Comparison of ENCODE assay signal across 12 mouse cellular contexts in the genomic region with DNA sequence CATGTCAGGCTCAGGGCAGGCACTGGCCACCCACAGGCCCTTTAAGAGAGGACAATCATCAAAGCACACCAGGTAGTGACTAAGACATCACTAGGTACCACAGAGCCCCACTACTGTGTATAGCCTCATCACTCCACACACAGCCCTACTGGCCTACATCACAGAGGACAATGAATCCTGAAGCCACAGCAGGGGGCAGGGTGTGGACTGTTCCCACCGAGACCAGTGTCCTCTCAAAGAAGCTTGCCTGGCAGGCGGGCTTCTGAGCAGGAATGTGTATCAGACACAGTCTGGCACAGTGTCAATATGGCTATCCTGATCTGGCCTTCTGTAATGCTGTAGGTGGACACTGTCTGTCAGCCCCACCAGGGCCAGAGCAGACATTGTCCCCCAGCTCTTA. TPM values are rescaled to one million over a fixed set of nuclear protein-coding genes. Genes with fewer than 3 reads are reported as not detected.
DNase-seq lines count a peak whose midpoint lies in the region; ATAC-seq and TF ChIP-seq lines count a peak whose summit lies in the region.
"Had no signal": no experiment of that assay in that cellular context is flagged by ENCODE, and none has a peak within 500 bp of the region (broad histone marks: within the 10 kb centered on the region; RNA-seq: fewer than 3 reads in every experiment).

No protein-coding gene starts in this region.

- no peak overlapping the region for H3K4me3 ChIP-seq in heart, embryonic 10.5 days
- H3K4me3 ChIP-seq in limb, embryonic 12.5 days (replicated peaks) = no peak overlapping the region
- no peak overlapping the region for H3K4me3 ChIP-seq in limb, embryonic 10.5 days
- H3K4me3 ChIP-seq in hindbrain, postnatal 0 days (ENCODE audit: low read length) = no peak overlapping the region
- H3K4me3 ChIP-seq in liver, postnatal 0 days (ENCODE audit: low read depth, low read length) = no peak overlapping the region
- H3K4me3 ChIP-seq: heart, embryonic 15.5 days had no signal

- H3K27ac ChIP-seq in heart, embryonic 10.5 days = peak overlapping the region; percentile 74
- H3K27ac ChIP-seq in limb, embryonic 12.5 days = no peak overlapping the region
- H3K27ac ChIP-seq in limb, embryonic 10.5 days = no peak overlapping the region
- H3K27ac ChIP-seq in hindbrain, postnatal 0 days = peak overlapping the region; percentile 48; the same call in 1 of the 2 replicates
- no peak overlapping the region for H3K27ac ChIP-seq in liver, postnatal 0 days (ENCODE audit: low read depth)

- H3K4me1 ChIP-seq in heart, embryonic 10.5 days = peaks cover 46% of the 10 kb centered on the region
- peaks cover 23% of the 10 kb centered on the region for H3K4me1 ChIP-seq in limb, embryonic 12.5 days (replicated peaks)
- H3K4me1 ChIP-seq in limb, embryonic 10.5 days = peaks cover 23% of the 10 kb centered on the region
- 0 out of 2 replicates have a peak, but pooled peaks cover 11% of the 10 kb centered on the region for H3K4me1 ChIP-seq in hindbrain, postnatal 0 days (ENCODE audit: insufficient read depth, low read length)
- H3K4me1 ChIP-seq in liver, postnatal 0 days (ENCODE audit: insufficient read depth) = peaks cover 29% of the 10 kb centered on the region

- no peak for DNase-seq in heart, embryonic 10.5 days (ENCODE audit: low spot score)
- no peak for DNase-seq in heart, postnatal 10 days
- DNase-seq in limb, embryonic 10.5 days (ENCODE audit: low spot score) = no peak
- no peak for DNase-seq in hindbrain, postnatal 0 days (ENCODE audit: low spot score)
- no peak for DNase-seq in liver, postnatal 0 days
- no peak for DNase-seq in right cerebral cortex, adult 18-20 months
- DNase-seq: B cell, adult 2 months; cerebellum, adult 18-20 months; kidney, adult 2 months had no signal

- no peak for TF ChIP-seq EP300 in liver, postnatal 0 days (IDR thresholded peaks at IDR 0.05; ENCODE audit: low read depth)

- intact Hi-C loops in heart, postnatal 10 days (cut with DNase I) = loop anchor here (2.0 kb wide), 1 partner anchor 29 kb away; no protein-coding TSS in a partner anchor

- ATAC-seq in limb, embryonic 12.5 days (ENCODE audit: insufficient number of reproducible peaks, insufficient read depth, low FRiP score, low TSS enrichment, low read depth) = 0 out of 2 replicates have a peak, but pooled peaks have one; percentile 40
- no peak for ATAC-seq in hindbrain, postnatal 0 days
- ATAC-seq in liver, postnatal 0 days = peak; percentile 17
- no peak for ATAC-seq in activated CD4-positive, CD25-positive, alpha-beta regulatory T cell, adult 4 months

- 31% methylated on average over 2 of the region's 2 CpGs for WGBS in heart, embryonic 10.5 days
- WGBS in limb, embryonic 12.5 days = 69% methylated on average over 2 of the region's 2 CpGs
- 74% methylated on average over 2 of the region's 2 CpGs for WGBS in limb, embryonic 10.5 days
- WGBS in hindbrain, postnatal 0 days = 42% methylated on average over 2 of the region's 2 CpGs
- 49% methylated on average over 2 of the region's 2 CpGs for WGBS in liver, postnatal 0 days (ENCODE audit: insufficient replicate concordance)

- peaks cover 11% of the 10 kb centered on the region; the same call in 1 of the 2 replicates for H3K36me3 ChIP-seq in heart, embryonic 10.5 days
- peaks cover 10% of the 10 kb centered on the region for H3K36me3 ChIP-seq in limb, embryonic 12.5 days
- peaks cover 24% of the 10 kb centered on the region for H3K36me3 ChIP-seq in limb, embryonic 10.5 days
- H3K36me3 ChIP-seq in hindbrain, postnatal 0 days (ENCODE audit: insufficient read depth, low read length) = no peaks in the 10 kb centered on the region
- H3K36me3 ChIP-seq in liver, postnatal 0 days (replicated peaks; ENCODE audit: insufficient read depth, low read length) = no peaks in the 10 kb centered on the region
- H3K36me3 ChIP-seq: heart, embryonic 15.5 days had no signal

- no peak overlapping the region for H3K9ac ChIP-seq in limb, embryonic 12.5 days (replicated peaks)
- H3K9ac ChIP-seq in hindbrain, postnatal 0 days (replicated peaks; ENCODE audit: low read length) = no peak overlapping the region
- no peak overlapping the region for H3K9ac ChIP-seq in liver, postnatal 0 days (replicated peaks)
- H3K9ac ChIP-seq: heart, embryonic 15.5 days had no signal

- TF ChIP-seq CTCF in hindbrain, postnatal 0 days (IDR thresholded peaks at IDR 0.05; ENCODE audit: low read depth) = no peak
- no peak for TF ChIP-seq CTCF in liver, postnatal 0 days (IDR thresholded peaks at IDR 0.05; ENCODE audit: low read depth)

- H3K4me2 ChIP-seq in limb, embryonic 12.5 days = no peak overlapping the region
- H3K4me2 ChIP-seq in hindbrain, postnatal 0 days (ENCODE audit: low read depth, low read length) = no peak overlapping the region
- no peak overlapping the region for H3K4me2 ChIP-seq in liver, postnatal 0 days (ENCODE audit: low read depth, low read length)
- H3K4me2 ChIP-seq: heart, embryonic 15.5 days had no signal

- no peaks in the 10 kb centered on the region for H3K27me3 ChIP-seq in heart, embryonic 10.5 days (ENCODE audit: insufficient read depth, poor library complexity, severe bottlenecking)
- no peaks in the 10 kb centered on the region for H3K27me3 ChIP-seq in limb, embryonic 12.5 days
- H3K27me3 ChIP-seq in limb, embryonic 10.5 days (ENCODE audit: low read depth, poor library complexity, severe bottlenecking) = no peaks in the 10 kb centered on the region
- H3K27me3 ChIP-seq in hindbrain, postnatal 0 days (ENCODE audit: insufficient read depth, low read length) = no peaks in the 10 kb centered on the region
- no peaks in the 10 kb centered on the region for H3K27me3 ChIP-seq in liver, postnatal 0 days (ENCODE audit: insufficient read depth, low read length)
- H3K27me3 ChIP-seq: heart, embryonic 15.5 days had no signal

- no peaks in the 10 kb centered on the region for H3K9me3 ChIP-seq in heart, embryonic 10.5 days
- no peaks in the 10 kb centered on the region for H3K9me3 ChIP-seq in limb, embryonic 12.5 days
- H3K9me3 ChIP-seq in limb, embryonic 10.5 days (replicated peaks) = no peaks in the 10 kb centered on the region
- H3K9me3 ChIP-seq in hindbrain, postnatal 0 days (ENCODE audit: low read length) = no peaks in the 10 kb centered on the region
- no peaks in the 10 kb centered on the region for H3K9me3 ChIP-seq in liver, postnatal 0 days (ENCODE audit: low read length)
- H3K9me3 ChIP-seq: heart, embryonic 15.5 days had no signal

RNA-seq across cellular contexts. Expression of a gene that starts 6.8 kb away (rescaled TPM):
- 15.6 and 15.7 TPM in 2 replicates for polyA plus RNA-seq in heart, embryonic 10.5 days (2016; fragmentation: Nextera tagmentation; extraction: Ambion mirVana)
- 1 to 10 TPM; 8.4 to 8.9 TPM for total RNA-seq in heart, postnatal 10 days (2021)
- 26.8 and 27.3 TPM in 2 replicates for polyA plus RNA-seq in limb, embryonic 12.5 days (2016; fragmentation: Nextera tagmentation; extraction: Ambion mirVana)
- 24.1 and 29.0 TPM in 2 replicates for polyA plus RNA-seq in limb, embryonic 10.5 days (2016; fragmentation: Nextera tagmentation; extraction: Ambion mirVana)
- 61.8 and 65.4 TPM in 2 replicates for total RNA-seq in hindbrain, postnatal 0 days (2014; rRNA removed)
- polyA plus RNA-seq in hindbrain, postnatal 0 days (2015; fragmentation: Nextera tagmentation; extraction: Ambion mirVana) = 33.6 and 35.8 TPM in 2 replicates
- polyA plus RNA-seq in liver, postnatal 0 days (2015; fragmentation: Nextera tagmentation; extraction: Ambion mirVana) = 4.2 and 5.4 TPM in 2 replicates
- 1 to 10 TPM; 7.2 to 9.5 TPM for polyA plus RNA-seq in activated CD4-positive, CD25-positive, alpha-beta regulatory T cell, adult 4 months (2017; shearing (Covaris generic))

RNA-seq across cellular contexts. Expression of a gene that starts 17.2 kb away (rescaled TPM):
- polyA plus RNA-seq in heart, embryonic 10.5 days (2016; fragmentation: Nextera tagmentation; extraction: Ambion mirVana) = 1.2 and 3.6 TPM in 2 replicates
- not detected for total RNA-seq in heart, postnatal 10 days (2021)
- 17.5 and 22.1 TPM in 2 replicates for polyA plus RNA-seq in limb, embryonic 12.5 days (2016; fragmentation: Nextera tagmentation; extraction: Ambion mirVana)
- polyA plus RNA-seq in limb, embryonic 10.5 days (2016; fragmentation: Nextera tagmentation; extraction: Ambion mirVana) = 22.4 and 23.7 TPM in 2 replicates
- total RNA-seq in hindbrain, postnatal 0 days (2014; rRNA removed) = 196 and 198 TPM in 2 replicates
- 191 and 205 TPM in 2 replicates for polyA plus RNA-seq in hindbrain, postnatal 0 days (2015; fragmentation: Nextera tagmentation; extraction: Ambion mirVana)
- polyA plus RNA-seq in liver, postnatal 0 days (2015; fragmentation: Nextera tagmentation; extraction: Ambion mirVana) = not detected in 2 replicates
- polyA plus RNA-seq in activated CD4-positive, CD25-positive, alpha-beta regulatory T cell, adult 4 months (2017; shearing (Covaris generic)) = under 1 TPM in 1 of 2 experiments, not detected in 1; 0.22 TPM

RNA-seq across cellular contexts. Expression of a gene that starts 23.0 kb away (rescaled TPM):
- polyA plus RNA-seq in heart, embryonic 10.5 days (2016; fragmentation: Nextera tagmentation; extraction: Ambion mirVana) = 1.8 and 3.2 TPM in 2 replicates
- under 1 TPM; 0.38 to 0.72 TPM for total RNA-seq in heart, postnatal 10 days (2021)
- 82.4 and 105 TPM in 2 replicates for polyA plus RNA-seq in limb, embryonic 12.5 days (2016; fragmentation: Nextera tagmentation; extraction: Ambion mirVana)
- polyA plus RNA-seq in limb, embryonic 10.5 days (2016; fragmentation: Nextera tagmentation; extraction: Ambion mirVana) = 79.8 and 126 TPM in 2 replicates
- total RNA-seq in hindbrain, postnatal 0 days (2014; rRNA removed) = 6.5 and 26.7 TPM in 2 replicates
- 16.3 and 17.3 TPM in 2 replicates for polyA plus RNA-seq in hindbrain, postnatal 0 days (2015; fragmentation: Nextera tagmentation; extraction: Ambion mirVana)
- polyA plus RNA-seq in liver, postnatal 0 days (2015; fragmentation: Nextera tagmentation; extraction: Ambion mirVana) = 0.07 and 0.38 TPM in 2 replicates
- polyA plus RNA-seq in activated CD4-positive, CD25-positive, alpha-beta regulatory T cell, adult 4 months (2017; shearing (Covaris generic)) = not detected

RNA-seq across cellular contexts. Expression of a gene that starts 30.6 kb away (rescaled TPM):
- polyA plus RNA-seq in heart, embryonic 10.5 days (2016; fragmentation: Nextera tagmentation; extraction: Ambion mirVana) = 13.0 and 15.8 TPM in 2 replicates
- total RNA-seq in heart, postnatal 10 days (2021) = 10 to 100 TPM; 11.0 to 15.6 TPM
- polyA plus RNA-seq in limb, embryonic 12.5 days (2016; fragmentation: Nextera tagmentation; extraction: Ambion mirVana) = 18.4 and 24.8 TPM in 2 replicates
- polyA plus RNA-seq in limb, embryonic 10.5 days (2016; fragmentation: Nextera tagmentation; extraction: Ambion mirVana) = 20.1 and 23.2 TPM in 2 replicates
- 51.8 and 54.0 TPM in 2 replicates for total RNA-seq in hindbrain, postnatal 0 days (2014; rRNA removed)
- polyA plus RNA-seq in hindbrain, postnatal 0 days (2015; fragmentation: Nextera tagmentation; extraction: Ambion mirVana) = 31.5 and 39.3 TPM in 2 replicates
- polyA plus RNA-seq in liver, postnatal 0 days (2015; fragmentation: Nextera tagmentation; extraction: Ambion mirVana) = 2.6 and 2.7 TPM in 2 replicates
- polyA plus RNA-seq in activated CD4-positive, CD25-positive, alpha-beta regulatory T cell, adult 4 months (2017; shearing (Covaris generic)) = 1 to 10 TPM; 7.1 to 8.4 TPM

RNA-seq across cellular contexts. Expression of a gene that starts 36.6 kb away (rescaled TPM):
- 127 and 128 TPM in 2 replicates for polyA plus RNA-seq in heart, embryonic 10.5 days (2016; fragmentation: Nextera tagmentation; extraction: Ambion mirVana)
- total RNA-seq in heart, postnatal 10 days (2021) = 100 to 1,000 TPM; 108 to 114 TPM
- polyA plus RNA-seq in limb, embryonic 12.5 days (2016; fragmentation: Nextera tagmentation; extraction: Ambion mirVana) = 142 and 151 TPM in 2 replicates
- polyA plus RNA-seq in limb, embryonic 10.5 days (2016; fragmentation: Nextera tagmentation; extraction: Ambion mirVana) = 126 and 143 TPM in 2 replicates
- total RNA-seq in hindbrain, postnatal 0 days (2014; rRNA removed) = 140 TPM in 2 replicates
- 188 and 190 TPM in 2 replicates for polyA plus RNA-seq in hindbrain, postnatal 0 days (2015; fragmentation: Nextera tagmentation; extraction: Ambion mirVana)
- 49.3 and 52.3 TPM in 2 replicates for polyA plus RNA-seq in liver, postnatal 0 days (2015; fragmentation: Nextera tagmentation; extraction: Ambion mirVana)
- 10 to 100 TPM; 89.0 to 95.4 TPM for polyA plus RNA-seq in activated CD4-positive, CD25-positive, alpha-beta regulatory T cell, adult 4 months (2017; shearing (Covaris generic))

Comparison
In these comparisons a context has a peak if more than half of its experiments do, and no peak if none do; other contexts are left out.
1. H3K27ac ChIP-seq: peak in heart, embryonic 10.5 days (single experiment) and hindbrain, postnatal 0 days (single experiment); none in limb, embryonic 12.5 days (single experiment), limb, embryonic 10.5 days (single experiment) and liver, postnatal 0 days (single experiment).
2. ATAC-seq: peak in limb, embryonic 12.5 days (single experiment) and liver, postnatal 0 days (single experiment); none in hindbrain, postnatal 0 days (single experiment) and activated CD4-positive, CD25-positive, alpha-beta regulatory T cell, adult 4 months (single experiment).